Mouse (Mus musculus) kidney, adult 2 months (tissue): ENCODE data around the gene Hsd11b2. TPM values are rescaled to one million over a fixed set of nuclear protein-coding genes. Genes with fewer than 3 reads are reported as not detected.

ENCODE experiments used
- DNase-seq: peaks from one replicate; pipeline ENCODE4 v3.0.0; 2021
- H3K27ac ChIP-seq: fragments of 200-500 bp; 2 replicates; pipeline ENCODE4 v1.5.1; 2012; ENCODE audit warnings: low read depth, low read length, control low read depth, inconsistent platforms; ENCODE audit not compliant: insufficient read depth
- H3K27me3 ChIP-seq: fragments of 200-500 bp; replicated peaks from 2 replicates; pipeline ENCODE4 v1.6.1; 2012; ENCODE audit warnings: mild to moderate bottlenecking, moderate library complexity, low read length, inconsistent platforms; ENCODE audit not compliant: control insufficient read depth, insufficient read depth
- H3K36me3 ChIP-seq: fragments of 200-500 bp; 2 replicates; pipeline ENCODE4 v1.6.1; 2012; ENCODE audit warnings: mild to moderate bottlenecking, moderate library complexity, low read length, inconsistent platforms; ENCODE audit not compliant: control insufficient read depth, insufficient read depth
- H3K4me1 ChIP-seq: fragments of 200-500 bp; 2 replicates; pipeline ENCODE4 v1.6.1; 2011; ENCODE audit warnings: low read length; ENCODE audit not compliant: control insufficient read depth, insufficient read depth
- H3K4me3 ChIP-seq: fragments of 200-500 bp; 2 replicates; pipeline ENCODE4 v1.5.1; 2011; ENCODE audit warnings: mild to moderate bottlenecking, low read depth, low read length, control low read depth; ENCODE audit not compliant: insufficient read depth
- CTCF ChIP-seq: fragments of 200-500 bp; conservative IDR thresholded peaks from 2 replicates; pipeline ENCODE4 v1.5.1; 2011; ENCODE audit warnings: low read depth, mild to moderate bottlenecking, control low read depth, low read length, moderate library complexity, mixed read lengths; ENCODE audit not compliant: insufficient read depth, insufficient read length
- POLR2A ChIP-seq: fragments of 200-500 bp; IDR thresholded peaks from one replicate; pipeline ENCODE4 v1.6.1; 2011; ENCODE audit warnings: low read depth, low read length, control low read depth
- WGBS: fragments of 180-500 bp; shearing (Covaris S2); methylation state at CpG from one replicate; pipeline ENCODE4 v1.1.7; 2018; 5-methylcytosine and 5-hydroxymethylcytosine counted together
- polyA plus RNA-seq: library from polyadenylated mRNA; depleted of rRNA; stranded (reverse); fragments of >200 nt; gene quantifications from 2 replicates; pipeline ENCODE4 v1.2.3, GENCODE M21; 2012; rRNA removed

Gene Hsd11b2
- polyA plus RNA-seq, 1 experiment, result 310 TPM

DNA sequence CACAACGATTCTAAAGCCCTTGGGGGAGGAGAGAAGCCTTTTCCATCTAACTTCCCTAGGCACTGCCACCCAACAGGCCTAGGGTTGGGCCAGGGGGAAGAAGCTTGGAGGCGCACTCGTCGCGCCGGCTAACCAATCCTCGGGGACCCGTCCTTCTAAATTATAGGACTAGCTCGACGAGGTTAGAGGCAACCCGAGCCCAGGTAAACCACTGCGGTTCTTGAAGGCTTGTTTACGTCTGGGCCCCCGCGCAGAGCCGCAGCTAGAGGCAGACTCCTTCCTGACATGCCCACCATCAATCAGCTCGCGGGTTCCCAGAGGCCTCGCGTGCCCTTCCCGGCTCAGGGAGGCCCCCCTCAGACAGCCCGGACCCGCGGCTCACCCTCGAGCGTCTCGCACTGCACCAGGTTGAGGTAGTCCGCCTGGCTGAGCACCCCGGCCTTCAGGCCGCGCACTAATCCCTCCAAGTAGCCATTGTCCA, 46.9 kb downstream of the Hsd11b2 start:
- peak overlapping the region; percentile 58 for H3K27ac ChIP-seq
- H3K27me3 ChIP-seq, result no peaks in the 10 kb centered on the region
- H3K4me1 ChIP-seq, result peaks cover 15% of the 10 kb centered on the region
- no peaks in the 10 kb centered on the region for H3K36me3 ChIP-seq
- peak overlapping the region; percentile 59 for H3K4me3 ChIP-seq
- TF ChIP-seq POLR2A (no peak), CTCF (no peak)
- under 1% methylated on average over 31 of the region's 31 CpGs for WGBS
- DNase-seq, result no peak

DNA sequence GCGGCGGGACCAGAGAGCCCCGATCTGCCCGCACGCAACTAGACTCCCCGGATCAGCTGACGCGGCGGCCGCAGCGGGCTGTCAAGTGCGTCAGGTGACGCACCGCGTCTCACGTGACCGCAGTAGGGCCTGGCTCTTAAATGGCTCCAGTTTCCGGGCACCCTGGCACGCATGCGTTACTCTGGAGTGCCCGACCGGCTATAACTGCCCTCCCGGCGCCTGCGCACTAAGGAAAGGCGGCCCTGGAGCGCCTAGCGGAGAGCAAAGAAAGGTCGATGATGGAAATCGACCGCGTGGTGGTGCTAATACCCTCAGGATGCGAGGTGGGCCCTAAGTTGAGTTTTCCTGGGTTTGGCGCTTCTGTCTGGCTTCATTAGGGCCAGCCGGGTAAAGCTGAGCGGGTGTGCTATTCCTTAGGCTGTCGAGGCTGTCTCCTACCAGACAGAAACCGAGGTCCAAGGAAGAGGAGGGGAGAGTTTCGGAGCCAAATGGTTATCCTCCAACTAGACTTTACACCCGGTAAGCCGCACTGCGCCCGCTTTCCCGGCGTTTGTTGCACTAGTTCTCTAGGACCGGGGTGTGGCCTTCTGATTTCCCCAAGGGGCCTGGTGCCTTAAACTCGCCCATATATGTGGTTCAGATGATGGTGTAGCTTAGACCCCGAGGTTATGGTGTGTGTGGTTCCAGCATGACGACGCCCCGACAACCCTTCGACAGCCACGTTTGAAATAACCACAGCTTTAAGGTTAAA, 47.6 kb downstream of the Hsd11b2 start, which contains the start of gene Atp6v0d1:
Gene Atp6v0d1, minus strand, starts transcription at position 96 of the 751 bp plus-strand sequence.
- no peaks in the 10 kb centered on the region for H3K36me3 ChIP-seq
- H3K4me1 ChIP-seq, result peaks cover 15% of the 10 kb centered on the region
- 1% methylated on average over 53 of the region's 53 CpGs for WGBS
- H3K27me3 ChIP-seq, result no peaks in the 10 kb centered on the region
- peak within 1 kb of the TSS; percentile 58 for H3K27ac ChIP-seq
- TF ChIP-seq POLR2A, result peak; percentile 59
- peak; percentile 87 for TF ChIP-seq CTCF
- DNase-seq, result peak; percentile 100
- H3K4me3 ChIP-seq, result peak within 1 kb of the TSS; percentile 59

DNA sequence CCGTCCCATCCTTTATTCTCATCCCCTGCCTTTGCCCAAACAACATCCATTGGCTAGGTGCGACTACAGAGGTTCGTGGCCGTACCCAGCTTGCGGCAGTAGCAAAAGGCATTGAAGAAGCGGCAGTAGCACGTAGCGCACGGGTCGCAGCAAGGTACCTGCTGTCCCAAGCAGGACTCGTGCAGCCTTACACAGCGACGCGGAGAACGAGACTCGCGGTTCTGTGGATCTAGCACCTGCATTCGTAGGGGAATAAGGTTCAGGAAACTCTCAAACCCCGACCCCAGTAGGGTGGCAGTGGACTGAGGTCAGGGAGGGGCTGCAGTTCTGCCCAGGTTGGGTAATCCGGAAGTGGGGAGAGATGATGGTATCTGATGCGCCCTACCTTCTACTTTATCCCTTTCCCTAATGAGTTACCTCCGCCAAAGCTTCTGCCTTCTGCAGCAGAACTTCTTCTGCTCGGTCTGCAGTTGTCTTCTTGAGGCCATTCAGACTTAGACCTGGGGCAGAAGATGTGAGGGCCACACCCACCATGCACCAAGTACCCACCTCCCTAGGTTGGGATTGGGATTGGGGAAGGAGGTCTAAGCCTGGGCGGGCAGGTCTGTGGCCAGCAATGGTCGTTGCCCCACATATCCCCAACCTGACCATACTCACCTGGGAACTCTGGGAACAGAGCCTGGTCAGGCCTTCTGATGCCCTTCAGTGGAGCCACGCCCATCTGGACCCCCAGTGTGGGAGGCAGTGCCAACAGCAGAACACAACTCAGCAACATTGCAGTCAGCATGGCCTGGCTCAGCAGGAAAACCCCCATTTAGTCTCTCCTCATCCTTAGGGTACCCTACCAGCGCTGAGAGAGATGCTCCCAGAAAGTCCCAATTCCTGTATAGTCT, 48.4 kb downstream of the Hsd11b2 start:
- no peak for TF ChIP-seq POLR2A
- no peak for TF ChIP-seq CTCF
- DNase-seq, result peak; percentile 20
- peaks cover 15% of the 10 kb centered on the region for H3K4me1 ChIP-seq

DNA sequence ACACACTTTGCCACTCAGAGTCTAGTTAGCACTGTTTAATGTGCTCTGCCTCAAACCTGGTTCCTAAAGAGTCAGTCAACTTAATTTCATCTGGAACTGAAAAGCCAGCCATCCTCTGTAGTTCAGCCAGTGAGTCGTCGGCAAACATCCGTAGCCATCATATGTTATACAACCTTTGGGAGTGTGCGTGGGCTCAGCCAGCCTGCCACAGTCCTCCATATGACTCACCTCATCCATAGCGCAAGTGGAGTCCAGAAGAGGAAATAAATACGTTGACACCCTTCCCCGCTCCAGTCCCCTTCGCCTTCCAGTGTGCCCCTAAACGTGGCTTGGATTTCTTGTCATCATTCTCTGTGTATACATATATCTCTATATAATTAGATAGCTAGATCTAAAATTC, 53.3 kb downstream of the Hsd11b2 start:
- Histone ChIP-seq H3K27me3 (no peaks in the 10 kb centered on the region), H3K4me1 (peaks cover under 1% of the 10 kb centered on the region; the same call in 1 of the 2 replicates), H3K4me3 (no peak overlapping the region), H3K27ac (no peak overlapping the region), H3K36me3 (no peaks in the 10 kb centered on the region)
- DNase-seq, result no peak
- 86% methylated on average over 9 of the region's 9 CpGs for WGBS
- TF ChIP-seq CTCF (no peak), POLR2A (no peak)

More for the DNA sequence above, 48.4 kb downstream of the Hsd11b2 start:
- WGBS, result 27% methylated on average over 27 of the region's 27 CpGs
- Histone ChIP-seq H3K4me3 (peak overlapping the region; percentile 54), H3K36me3 (no peaks in the 10 kb centered on the region), H3K27me3 (no peaks in the 10 kb centered on the region), H3K27ac (peak overlapping the region; percentile 58; the same call in 1 of the 2 replicates)

DNA sequence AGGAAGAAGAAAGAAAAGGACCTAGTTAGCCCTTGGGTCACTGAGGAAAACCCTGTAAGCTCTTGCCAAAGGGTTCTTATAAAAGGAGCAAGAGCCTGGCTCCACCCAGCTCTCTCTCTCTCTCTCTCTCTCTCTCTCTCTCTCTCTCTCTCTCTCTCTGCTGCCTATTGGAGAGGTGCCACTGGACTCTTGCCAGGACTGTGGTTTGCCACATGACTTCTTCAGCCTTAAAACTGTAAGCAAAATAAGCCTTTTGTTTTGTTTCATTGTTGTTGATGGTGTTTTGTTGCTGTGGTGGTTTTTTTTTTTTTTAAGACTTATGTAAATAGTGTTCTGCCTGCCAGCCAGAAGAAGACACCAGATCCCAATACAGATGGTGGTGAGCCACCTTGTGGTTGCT, 54.9 kb downstream of the Hsd11b2 start:
- H3K27ac ChIP-seq, result no peak overlapping the region
- no peak overlapping the region for H3K4me3 ChIP-seq
- DNase-seq, result peak; percentile 76
- H3K4me1 ChIP-seq, result no peaks in the 10 kb centered on the region; the same call in 1 of the 2 replicates
- TF ChIP-seq POLR2A (no peak), CTCF (no peak)
- H3K36me3 ChIP-seq, result no peaks in the 10 kb centered on the region
- no peaks in the 10 kb centered on the region for H3K27me3 ChIP-seq

Other genes with a start within 250 kb of the Hsd11b2 start
- gene Hsf4, start 249.0 kb upstream of the Hsd11b2 start, polyA plus RNA-seq, result 2.1 and 2.7 TPM in 2 replicates
- gene Nol3, start 242.6 kb upstream of the Hsd11b2 start, polyA plus RNA-seq, result 4.8 and 5.6 TPM in 2 replicates
- gene 4931428F04Rik, start 228.9 kb upstream of the Hsd11b2 start, polyA plus RNA-seq, result 2.1 and 2.5 TPM in 2 replicates
- 11.7 and 15.3 TPM in 2 replicates for gene Exoc3l, start 222.7 kb upstream of the Hsd11b2 start, polyA plus RNA-seq
- gene E2f4, start 221.1 kb upstream of the Hsd11b2 start, polyA plus RNA-seq, result 88.1 and 93.5 TPM in 2 replicates
- gene Elmo3, start 213.2 kb upstream of the Hsd11b2 start, polyA plus RNA-seq, result 49.6 and 60.3 TPM in 2 replicates
- 11.0 and 14.1 TPM in 2 replicates for gene Lrrc29, start 192.5 kb upstream of the Hsd11b2 start, polyA plus RNA-seq
- 113 and 116 TPM in 2 replicates for gene Tmem208, start 192.4 kb upstream of the Hsd11b2 start, polyA plus RNA-seq
- 18.2 and 20.0 TPM in 2 replicates for gene Fhod1, start 170.8 kb upstream of the Hsd11b2 start, polyA plus RNA-seq
- gene Slc9a5, start 169.9 kb upstream of the Hsd11b2 start, polyA plus RNA-seq, result 1.9 and 2.5 TPM in 2 replicates
- gene Plekhg4, start 145.5 kb upstream of the Hsd11b2 start, polyA plus RNA-seq, result 0.14 and 0.18 TPM in 2 replicates
- 0.08 and 0.17 TPM in 2 replicates for gene Kctd19, start 105.3 kb upstream of the Hsd11b2 start, polyA plus RNA-seq
- gene Lrrc36, start 105.2 kb upstream of the Hsd11b2 start, polyA plus RNA-seq, result 0.33 and 0.45 TPM in 2 replicates
- gene Tppp3, start 47.2 kb upstream of the Hsd11b2 start, polyA plus RNA-seq, result 11.9 and 19.3 TPM in 2 replicates
- 47.6 and 57.7 TPM in 2 replicates for gene Zdhhc1, start 21.9 kb upstream of the Hsd11b2 start, polyA plus RNA-seq
- 161 and 182 TPM in 2 replicates for gene Atp6v0d1, start 47.3 kb downstream of the Hsd11b2 start, polyA plus RNA-seq
- gene Ripor1, start 86.5 kb downstream of the Hsd11b2 start, polyA plus RNA-seq, result 50.6 and 54.8 TPM in 2 replicates
- gene Ctcf, start 117.8 kb downstream of the Hsd11b2 start, polyA plus RNA-seq, result 13.3 and 16.7 TPM in 2 replicates
- gene Agrp, start 118.6 kb downstream of the Hsd11b2 start, polyA plus RNA-seq, result 0.13 and 0.31 TPM in 2 replicates
- gene Carmil2, start 167.5 kb downstream of the Hsd11b2 start, polyA plus RNA-seq, result 0.88 and 2.7 TPM in 2 replicates
- gene Acd, start 182.3 kb downstream of the Hsd11b2 start, polyA plus RNA-seq, result 39.9 and 44.4 TPM in 2 replicates
- gene Pard6a, start 182.4 kb downstream of the Hsd11b2 start, polyA plus RNA-seq, result 18.7 and 20.8 TPM in 2 replicates
- gene 4933405L10Rik, start 188.9 kb downstream of the Hsd11b2 start, polyA plus RNA-seq, result 0.10 and 0.19 TPM in 2 replicates
- 6.8 and 7.6 TPM in 2 replicates for gene Enkd1, start 189.5 kb downstream of the Hsd11b2 start, polyA plus RNA-seq
- gene Gfod2, start 239.9 kb downstream of the Hsd11b2 start, polyA plus RNA-seq, result 7.5 and 7.8 TPM in 2 replicates